In the genomic region with DNA sequence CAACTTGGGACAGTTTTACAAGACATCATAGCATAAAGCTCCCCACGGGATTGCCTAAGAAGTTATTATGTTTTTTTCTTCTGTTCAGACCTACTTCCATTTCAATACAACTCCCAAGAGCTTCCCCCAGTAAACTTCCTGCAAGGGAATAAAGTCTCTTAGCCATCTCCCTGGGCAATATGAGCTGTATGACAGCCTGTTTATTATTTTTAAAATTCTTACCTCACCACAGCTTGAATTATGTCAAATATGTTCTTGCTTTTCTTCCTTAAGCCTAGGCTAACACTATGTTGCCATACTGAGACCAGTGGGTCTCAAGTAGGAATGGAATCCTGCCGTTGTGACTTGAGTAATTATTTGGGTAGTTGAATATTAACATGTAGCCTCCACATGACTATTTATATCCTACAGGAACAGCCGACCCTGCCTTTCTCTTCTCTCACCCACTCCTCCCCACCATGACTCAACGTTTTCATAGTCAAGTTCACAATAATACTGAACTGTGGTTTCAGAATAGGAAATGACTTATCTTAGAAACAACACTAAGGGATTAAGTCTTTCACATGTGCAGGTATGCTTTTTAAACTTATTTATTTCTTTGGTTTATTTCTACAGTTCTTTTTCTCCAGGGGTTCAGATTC, we compare ENCODE assay signal across 16 mouse cellular contexts. TPM values are rescaled to one million over a fixed set of nuclear protein-coding genes. Genes with fewer than 3 reads are reported as not detected.
DNase-seq lines count a peak whose midpoint lies in the region; ATAC-seq and TF ChIP-seq lines count a peak whose summit lies in the region.
"Had no signal": no experiment of that assay in that cellular context is flagged by ENCODE, and none has a peak within 500 bp of the region (broad histone marks: within the 10 kb centered on the region; RNA-seq: fewer than 3 reads in every experiment).

No protein-coding gene starts in this region.

- WGBS in forebrain, embryonic 11.5 days = 85% methylated on average over 4 of the region's 4 CpGs
- WGBS in forebrain, postnatal 0 days = 83% methylated on average over 4 of the region's 4 CpGs
- WGBS in intestine, embryonic 16.5 days = 44% methylated on average over 4 of the region's 4 CpGs
- 85% methylated on average over 4 of the region's 4 CpGs for WGBS in forebrain, embryonic 16.5 days

- H3K4me1 ChIP-seq in forebrain, embryonic 11.5 days (replicated peaks; ENCODE audit: control insufficient read depth, insufficient read depth, low read length) = no peaks in the 10 kb centered on the region
- no peaks in the 10 kb centered on the region for H3K4me1 ChIP-seq in forebrain, postnatal 0 days (ENCODE audit: insufficient read depth)
- H3K4me1 ChIP-seq in intestine, embryonic 16.5 days (ENCODE audit: control insufficient read depth, insufficient read depth, low read length) = peaks cover 6% of the 10 kb centered on the region; the same call in 1 of the 2 replicates
- no peaks in the 10 kb centered on the region for H3K4me1 ChIP-seq in forebrain, embryonic 16.5 days (replicated peaks; ENCODE audit: control insufficient read depth, insufficient read depth, low read length)
- H3K4me1 ChIP-seq: limb, embryonic 12.5 days had no signal

- no peaks in the 10 kb centered on the region for H3K9me3 ChIP-seq in forebrain, embryonic 11.5 days (ENCODE audit: control insufficient read depth, low read length)
- no peaks in the 10 kb centered on the region for H3K9me3 ChIP-seq in forebrain, postnatal 0 days (ENCODE audit: low read length)
- H3K9me3 ChIP-seq in intestine, embryonic 16.5 days (ENCODE audit: control insufficient read depth, low read length) = no peaks in the 10 kb centered on the region
- H3K9me3 ChIP-seq in forebrain, embryonic 16.5 days (ENCODE audit: control insufficient read depth, low read length) = no peaks in the 10 kb centered on the region
- H3K9me3 ChIP-seq: hindbrain, embryonic 10.5 days; limb, embryonic 12.5 days had no signal

- H3K36me3 ChIP-seq in forebrain, embryonic 11.5 days (ENCODE audit: control insufficient read depth, insufficient read depth, low read length) = no peaks in the 10 kb centered on the region
- H3K36me3 ChIP-seq in forebrain, postnatal 0 days (ENCODE audit: insufficient read depth) = no peaks in the 10 kb centered on the region
- no peaks in the 10 kb centered on the region for H3K36me3 ChIP-seq in intestine, embryonic 16.5 days (ENCODE audit: control insufficient read depth, insufficient read depth, low read length)
- H3K36me3 ChIP-seq in forebrain, embryonic 16.5 days (ENCODE audit: control insufficient read depth, insufficient read depth) = no peaks in the 10 kb centered on the region
- H3K36me3 ChIP-seq: hindbrain, embryonic 10.5 days; limb, embryonic 12.5 days had no signal

- H3K27ac ChIP-seq in forebrain, embryonic 11.5 days (ENCODE audit: low read depth, low read length) = no peak overlapping the region
- no peak overlapping the region for H3K27ac ChIP-seq in forebrain, postnatal 0 days (ENCODE audit: low read depth, low read length)
- H3K27ac ChIP-seq in intestine, embryonic 16.5 days (ENCODE audit: low read length) = no peak overlapping the region
- H3K27ac ChIP-seq in forebrain, embryonic 16.5 days (ENCODE audit: low read length) = no peak overlapping the region
- H3K27ac ChIP-seq: hindbrain, embryonic 10.5 days; limb, embryonic 12.5 days had no signal

- DNase-seq in forebrain, embryonic 11.5 days (ENCODE audit: low spot score) = peak; percentile 3
- no peak for DNase-seq in forebrain, postnatal 0 days
- DNase-seq in 3134 (ENCODE audit: extremely low read depth, insufficient read length, low spot score) = peak; percentile 57
- DNase-seq in adrenal gland, adult 2 months = no peak
- no peak for DNase-seq in adrenal gland, postnatal 4 days (ENCODE audit: low spot score in 2 of 2)
- DNase-seq: cerebellum, postnatal 36 days; lung, adult 18-20 months; right cerebral cortex, adult 18-20 months had no signal

- H3K27me3 ChIP-seq in forebrain, embryonic 11.5 days (ENCODE audit: control insufficient read depth, insufficient read depth, low read length) = no peaks in the 10 kb centered on the region
- H3K27me3 ChIP-seq in forebrain, postnatal 0 days (ENCODE audit: insufficient read depth, low read length) = no peaks in the 10 kb centered on the region
- no peaks in the 10 kb centered on the region for H3K27me3 ChIP-seq in intestine, embryonic 16.5 days (replicated peaks; ENCODE audit: control insufficient read depth, insufficient read depth, low read length)
- no peaks in the 10 kb centered on the region for H3K27me3 ChIP-seq in forebrain, embryonic 16.5 days (replicated peaks; ENCODE audit: control insufficient read depth, insufficient read depth, low read length)
- H3K27me3 ChIP-seq: limb, embryonic 12.5 days had no signal

- TF ChIP-seq CTCF in forebrain, postnatal 0 days (IDR thresholded peaks at IDR 0.05; ENCODE audit: low read depth) = no peak

- no peak overlapping the region for H3K4me2 ChIP-seq in forebrain, embryonic 11.5 days (ENCODE audit: low read depth, low read length, severe bottlenecking)
- no peak overlapping the region for H3K4me2 ChIP-seq in forebrain, postnatal 0 days (ENCODE audit: low read depth)
- no peak overlapping the region for H3K4me2 ChIP-seq in intestine, embryonic 16.5 days (ENCODE audit: low read depth, low read length)
- no peak overlapping the region for H3K4me2 ChIP-seq in forebrain, embryonic 16.5 days (ENCODE audit: low read length)
- H3K4me2 ChIP-seq: limb, embryonic 12.5 days had no signal

- no peak overlapping the region for H3K4me3 ChIP-seq in forebrain, embryonic 11.5 days (ENCODE audit: low read depth, low read length)
- H3K4me3 ChIP-seq in forebrain, postnatal 0 days (ENCODE audit: low read depth, low read length) = no peak overlapping the region
- no peak overlapping the region for H3K4me3 ChIP-seq in intestine, embryonic 16.5 days (ENCODE audit: low read length)
- no peak overlapping the region for H3K4me3 ChIP-seq in forebrain, embryonic 16.5 days (replicated peaks; ENCODE audit: low read length)
- H3K4me3 ChIP-seq: hindbrain, embryonic 10.5 days; limb, embryonic 12.5 days had no signal

- H3K9ac ChIP-seq in forebrain, embryonic 11.5 days (ENCODE audit: low read length) = no peak overlapping the region
- no peak overlapping the region for H3K9ac ChIP-seq in forebrain, postnatal 0 days
- no peak overlapping the region for H3K9ac ChIP-seq in intestine, embryonic 16.5 days (ENCODE audit: low read depth, low read length)
- no peak overlapping the region for H3K9ac ChIP-seq in forebrain, embryonic 16.5 days (replicated peaks; ENCODE audit: low read depth, low read length)
- H3K9ac ChIP-seq: limb, embryonic 12.5 days had no signal

- no peak for ATAC-seq in forebrain, embryonic 11.5 days (replicated peaks; ENCODE audit: low FRiP score)
- no peak for ATAC-seq in forebrain, postnatal 0 days
- ATAC-seq in activated CD4-positive, CD25-positive, alpha-beta regulatory T cell, adult 4 months = peak; percentile 28
- peak; percentile 59 for ATAC-seq in intestine, embryonic 16.5 days
- no peak for ATAC-seq in forebrain, embryonic 16.5 days
- ATAC-seq: midbrain, embryonic 16.5 days had no signal

RNA-seq across cellular contexts. Expression of a gene that starts 21.5 kb away (rescaled TPM):
- not detected in 2 replicates for polyA plus RNA-seq in forebrain, embryonic 11.5 days (2014; fragmentation: Nextera tagmentation; extraction: Ambion mirVana)
- 0.19 and 0.77 TPM in 2 replicates for total RNA-seq in forebrain, postnatal 0 days (2014; rRNA removed)
- polyA plus RNA-seq in forebrain, postnatal 0 days (2015; fragmentation: Nextera tagmentation; extraction: Ambion mirVana) = 0.79 and 0.92 TPM in 2 replicates
- polyA plus RNA-seq in activated CD4-positive, CD25-positive, alpha-beta regulatory T cell, adult 4 months (2017; shearing (Covaris generic)) = under 1 TPM; 0.50 to 0.54 TPM
- polyA plus RNA-seq in intestine, embryonic 16.5 days (2015; fragmentation: Nextera tagmentation; extraction: Ambion mirVana) = 23.9 and 28.7 TPM in 2 replicates
- total RNA-seq in adrenal gland, adult 2 months (2021) = not detected
- polyA plus RNA-seq in adrenal gland, adult 2 months (2012; rRNA removed) = not detected in 2 replicates
- total RNA-seq in adrenal gland, postnatal 4 days (2021) = 10 to 100 TPM in 1 of 2 experiments, under 1 TPM in 1; 0.40 to 13.6 TPM
- polyA plus RNA-seq in forebrain, embryonic 16.5 days (2015; fragmentation: Nextera tagmentation; extraction: Ambion mirVana) = 0.24 and 0.34 TPM in 2 replicates
- total RNA-seq: adrenal gland, adult 18-20 months had no signal
- polyA plus RNA-seq: hindbrain, embryonic 10.5 days; neural tube, embryonic 14.5 days had no signal

RNA-seq across cellular contexts. Expression of a gene that starts 23.1 kb away (rescaled TPM):
- polyA plus RNA-seq in forebrain, embryonic 11.5 days (2014; fragmentation: Nextera tagmentation; extraction: Ambion mirVana) = not detected in 2 replicates
- total RNA-seq in forebrain, postnatal 0 days (2014; rRNA removed) = 0.05 and 0.31 TPM in 2 replicates
- 0.34 TPM in 1 of 2 replicates, not detected in the other for polyA plus RNA-seq in forebrain, postnatal 0 days (2015; fragmentation: Nextera tagmentation; extraction: Ambion mirVana)
- under 1 TPM in 1 of 2 experiments, not detected in 1; 0.05 TPM for polyA plus RNA-seq in activated CD4-positive, CD25-positive, alpha-beta regulatory T cell, adult 4 months (2017; shearing (Covaris generic))
- 0.40 TPM in 1 of 2 replicates, not detected in the other for polyA plus RNA-seq in intestine, embryonic 16.5 days (2015; fragmentation: Nextera tagmentation; extraction: Ambion mirVana)
- 1 to 10 TPM in 1 of 2 experiments, not detected in 1; 1.7 TPM for total RNA-seq in adrenal gland, adult 2 months (2021)
- polyA plus RNA-seq in adrenal gland, adult 2 months (2012; rRNA removed) = not detected in 2 replicates
- not detected for total RNA-seq in adrenal gland, postnatal 4 days (2021)
- not detected in 2 replicates for polyA plus RNA-seq in forebrain, embryonic 16.5 days (2015; fragmentation: Nextera tagmentation; extraction: Ambion mirVana)
- total RNA-seq: adrenal gland, adult 18-20 months had no signal
- polyA plus RNA-seq: hindbrain, embryonic 10.5 days; neural tube, embryonic 14.5 days had no signal

RNA-seq across cellular contexts. Expression of a gene that starts 24.9 kb away (rescaled TPM):
- polyA plus RNA-seq in forebrain, embryonic 11.5 days (2014; fragmentation: Nextera tagmentation; extraction: Ambion mirVana) = 1.9 and 2.2 TPM in 2 replicates
- 31.2 and 32.7 TPM in 2 replicates for total RNA-seq in forebrain, postnatal 0 days (2014; rRNA removed)
- polyA plus RNA-seq in forebrain, postnatal 0 days (2015; fragmentation: Nextera tagmentation; extraction: Ambion mirVana) = 39.9 and 57.8 TPM in 2 replicates
- polyA plus RNA-seq in activated CD4-positive, CD25-positive, alpha-beta regulatory T cell, adult 4 months (2017; shearing (Covaris generic)) = not detected
- polyA plus RNA-seq in intestine, embryonic 16.5 days (2015; fragmentation: Nextera tagmentation; extraction: Ambion mirVana) = 93.4 and 97.1 TPM in 2 replicates
- total RNA-seq in adrenal gland, adult 2 months (2021) = 100 to 1,000 TPM; 171 to 192 TPM
- polyA plus RNA-seq in adrenal gland, adult 2 months (2012; rRNA removed) = 227 and 304 TPM in 2 replicates
- total RNA-seq in adrenal gland, postnatal 4 days (2021) = 100 to 1,000 TPM; 174 to 199 TPM
- 8.2 and 22.7 TPM in 2 replicates for polyA plus RNA-seq in forebrain, embryonic 16.5 days (2015; fragmentation: Nextera tagmentation; extraction: Ambion mirVana)

RNA-seq across cellular contexts. Expression of a gene that starts 41.2 kb away (rescaled TPM):
- polyA plus RNA-seq in forebrain, embryonic 11.5 days (2014; fragmentation: Nextera tagmentation; extraction: Ambion mirVana) = 21.3 and 25.2 TPM in 2 replicates
- total RNA-seq in forebrain, postnatal 0 days (2014; rRNA removed) = 14.9 and 23.0 TPM in 2 replicates
- 29.3 and 37.5 TPM in 2 replicates for polyA plus RNA-seq in forebrain, postnatal 0 days (2015; fragmentation: Nextera tagmentation; extraction: Ambion mirVana)
- 1,000 to 10,000 TPM; 2,826 to 2,843 TPM for polyA plus RNA-seq in activated CD4-positive, CD25-positive, alpha-beta regulatory T cell, adult 4 months (2017; shearing (Covaris generic))
- polyA plus RNA-seq in intestine, embryonic 16.5 days (2015; fragmentation: Nextera tagmentation; extraction: Ambion mirVana) = 42.1 and 44.0 TPM in 2 replicates
- total RNA-seq in adrenal gland, adult 2 months (2021) = 10 to 100 TPM; 24.7 to 32.7 TPM
- 10.5 and 12.1 TPM in 2 replicates for polyA plus RNA-seq in adrenal gland, adult 2 months (2012; rRNA removed)
- 10 to 100 TPM; 32.3 to 39.8 TPM for total RNA-seq in adrenal gland, postnatal 4 days (2021)
- polyA plus RNA-seq in forebrain, embryonic 16.5 days (2015; fragmentation: Nextera tagmentation; extraction: Ambion mirVana) = 18.5 and 20.6 TPM in 2 replicates

RNA-seq across cellular contexts. Expression of a gene that starts 43.0 kb away (rescaled TPM):
- polyA plus RNA-seq in forebrain, embryonic 11.5 days (2014; fragmentation: Nextera tagmentation; extraction: Ambion mirVana) = 0.61 and 0.99 TPM in 2 replicates
- not detected in 2 replicates for total RNA-seq in forebrain, postnatal 0 days (2014; rRNA removed)
- polyA plus RNA-seq in forebrain, postnatal 0 days (2015; fragmentation: Nextera tagmentation; extraction: Ambion mirVana) = 0.13 and 0.23 TPM in 2 replicates
- 1 to 10 TPM; 1.5 to 1.6 TPM for polyA plus RNA-seq in activated CD4-positive, CD25-positive, alpha-beta regulatory T cell, adult 4 months (2017; shearing (Covaris generic))
- 2.8 and 3.1 TPM in 2 replicates for polyA plus RNA-seq in intestine, embryonic 16.5 days (2015; fragmentation: Nextera tagmentation; extraction: Ambion mirVana)
- 1 to 10 TPM; 4.8 to 6.4 TPM for total RNA-seq in adrenal gland, adult 2 months (2021)
- 0.91 and 1.6 TPM in 2 replicates for polyA plus RNA-seq in adrenal gland, adult 2 months (2012; rRNA removed)
- 10 to 100 TPM; 10.4 to 11.1 TPM for total RNA-seq in adrenal gland, postnatal 4 days (2021)
- polyA plus RNA-seq in forebrain, embryonic 16.5 days (2015; fragmentation: Nextera tagmentation; extraction: Ambion mirVana) = 0.08 and 0.09 TPM in 2 replicates
- polyA plus RNA-seq: neural tube, embryonic 14.5 days had no signal

Comparison
In these comparisons a context has a peak if more than half of its experiments do, and no peak if none do; other contexts are left out.
1. DNase-seq: peak in forebrain, embryonic 11.5 days (single experiment) and 3134 (single experiment); none in forebrain, postnatal 0 days (single experiment), adrenal gland, adult 2 months (single experiment) and adrenal gland, postnatal 4 days (0 of 2).
2. ATAC-seq: peak in activated CD4-positive, CD25-positive, alpha-beta regulatory T cell, adult 4 months (single experiment) and intestine, embryonic 16.5 days (single experiment); none in forebrain, embryonic 11.5 days (single experiment), forebrain, postnatal 0 days (single experiment) and forebrain, embryonic 16.5 days (single experiment).
3. RNA of a gene that starts 21.5 kb away (polyA plus RNA-seq): 23.9 to 28.7 TPM in intestine, embryonic 16.5 days; 0.79 to 0.92 TPM in forebrain, postnatal 0 days, 0.50 to 0.54 TPM in activated CD4-positive, CD25-positive, alpha-beta regulatory T cell, adult 4 months, 0.24 to 0.34 TPM in forebrain, embryonic 16.5 days, not detected in forebrain, embryonic 11.5 days and not detected in adrenal gland, adult 2 months; every median in the first group is over 10 times any median in the second.